Mouse (Mus musculus) myocyte (in vitro differentiated cells): ENCODE results near the gene Sprn. TPM values are rescaled to one million over a fixed set of nuclear protein-coding genes. Genes with fewer than 3 reads are reported as not detected.

Experiments
- H3K27me3 ChIP-seq: one replicate; pipeline ENCODE4 v1.6.1; 2011; ENCODE audit not compliant: control insufficient read depth, insufficient read depth, insufficient read length
- H3K36me3 ChIP-seq: one replicate; pipeline ENCODE4 v1.6.1; 2011; ENCODE audit not compliant: control insufficient read depth, insufficient read depth
- H3K4me2 ChIP-seq: one replicate; pipeline ENCODE4 v1.6.1; 2011; ENCODE audit warnings: low read depth, control low read depth
- H3K4me3 ChIP-seq: one replicate; pipeline ENCODE4 v1.5.1; 2011; ENCODE audit warnings: mild to moderate bottlenecking, control low read depth, moderate library complexity
- H3K79me2 ChIP-seq: one replicate; pipeline ENCODE4 v1.6.1; 2011; ENCODE audit not compliant: control insufficient read depth, insufficient read depth
- H3ac ChIP-seq: one replicate; pipeline ENCODE4 v1.6.1; 2011; ENCODE audit not compliant: control insufficient read depth, insufficient read length
- CEBPB ChIP-seq: IDR thresholded peaks from 2 replicates; pipeline ENCODE4 v1.6.1; 2011; ENCODE audit warnings: mild to moderate bottlenecking, moderate library complexity; ENCODE audit not compliant: poor library complexity, insufficient read depth, severe bottlenecking
- E2F4 ChIP-seq: IDR thresholded peaks from one replicate; pipeline ENCODE4 v1.6.1; 2011; ENCODE audit warnings: mild to moderate bottlenecking, control low read depth, moderate library complexity; ENCODE audit not compliant: insufficient read depth
- MAX ChIP-seq: IDR thresholded peaks from one replicate; pipeline ENCODE4 v1.6.1; 2011; ENCODE audit warnings: low read depth, mild to moderate bottlenecking, control low read depth
- MYOD1 ChIP-seq, 3 experiments: IDR thresholded peaks; one replicate each; pipeline ENCODE4 v1.6.1; 2011; ENCODE audit warnings: control low read depth in 2 of 3, low read depth in 2 of 3, mild to moderate bottlenecking in 2 of 3, moderate library complexity in 1 of 3; ENCODE audit not compliant: insufficient read length in 2 of 3, control insufficient read depth in 1 of 3
- MYOG ChIP-seq, 3 experiments: IDR thresholded peaks; one replicate each; pipeline ENCODE4 v1.6.1; 2011; ENCODE audit warnings: control low read depth in 2 of 3, low read depth in 2 of 3, mild to moderate bottlenecking in 2 of 3; ENCODE audit not compliant: insufficient read length in 2 of 3, control insufficient read depth in 1 of 3, insufficient read depth in 1 of 3
- POLR2A ChIP-seq: IDR thresholded peaks from one replicate; pipeline ENCODE4 v1.6.1; 2011; ENCODE audit warnings: low read depth, mild to moderate bottlenecking, control low read depth, moderate library complexity; ENCODE audit not compliant: insufficient read length
- POLR2AphosphoS2 ChIP-seq: IDR thresholded peaks from one replicate; pipeline ENCODE4 v1.6.1; 2011; ENCODE audit warnings: low read depth, control low read depth; ENCODE audit not compliant: insufficient read length
- REST ChIP-seq: IDR thresholded peaks from one replicate; pipeline ENCODE4 v1.6.1; 2011; ENCODE audit warnings: mild to moderate bottlenecking, control low read depth, moderate library complexity; ENCODE audit not compliant: insufficient read depth, insufficient read length
- SRF ChIP-seq: IDR thresholded peaks from one replicate; pipeline ENCODE4 v1.6.1; 2011; ENCODE audit warnings: low read depth; ENCODE audit not compliant: control insufficient read depth, insufficient read length
- TCF12 ChIP-seq: IDR thresholded peaks from one replicate; pipeline ENCODE4 v1.6.1; 2011; ENCODE audit warnings: mild to moderate bottlenecking, control low read depth; ENCODE audit not compliant: poor library complexity, insufficient read depth, severe bottlenecking
- TCF3 ChIP-seq: IDR thresholded peaks from one replicate; pipeline ENCODE4 v1.6.1; 2011; ENCODE audit warnings: low read depth, control low read depth; ENCODE audit not compliant: insufficient read length
- USF1 ChIP-seq: IDR thresholded peaks from one replicate; pipeline ENCODE4 v1.6.1; 2011; ENCODE audit warnings: low read depth, mild to moderate bottlenecking, control low read depth, moderate library complexity
- polyA plus RNA-seq: library from polyadenylated mRNA; unstranded; fragments of >200 nt; fragmentation: generic; extraction: Trizol; gene quantifications from one replicate; pipeline ENCODE4 v1.2.1, GENCODE M21; 2012; ENCODE audit warnings: missing spikeins

The Sprn gene
- polyA plus RNA-seq = not detected

- H3K27me3 ChIP-seq = peaks cover 5% of the 10 kb centered on the region
- no peak within 1 kb of the TSS for H3K4me3 ChIP-seq
- H3K36me3 ChIP-seq = no peaks in the 10 kb centered on the region
- H3K4me2 ChIP-seq = no peak within 1 kb of the TSS
- H3K79me2 ChIP-seq = no peaks in the 10 kb centered on the region
- H3ac ChIP-seq = no peak within 1 kb of the TSS
- TF ChIP-seq POLR2A (no peak), MYOD1 (IDR thresholded peaks at IDR 0.05; ENCODE audit: control insufficient read depth in 1 of 3, insufficient read length in 2 of 3, low read depth in 2 of 3) (no peak), REST (no peak), E2F4 (no peak), MYOG (IDR thresholded peaks at IDR 0.05; ENCODE audit: control insufficient read depth in 1 of 3, insufficient read depth in 1 of 3, insufficient read length in 2 of 3, low read depth in 2 of 3) (no peak), MAX (no peak), SRF (no peak), USF1 (no peak), TCF3 (no peak), POLR2AphosphoS2 (no peak), CEBPB (no peak), TCF12 (no peak)
These were observed at the start of gene Sprn for GRCm38 (mm10) chr7:140154218-140154927. Gene Sprn, minus strand, starts transcription at chr7:140154877.

GRCm38 (mm10) chr7:140201090-140201489 is 46.4 kb upstream of the Sprn start:
- H3K27me3 ChIP-seq = no peaks in the 10 kb centered on the region
- H3K79me2 ChIP-seq = no peaks in the 10 kb centered on the region
- TF ChIP-seq REST (no peak), SRF (no peak), USF1 (no peak), MAX (no peak), MYOD1 (IDR thresholded peaks at IDR 0.05; ENCODE audit: control insufficient read depth in 1 of 3, insufficient read length in 2 of 3, low read depth in 2 of 3) (no peak), TCF3 (no peak), CEBPB (no peak), TCF12 (no peak), MYOG (IDR thresholded peaks at IDR 0.05; ENCODE audit: control insufficient read depth in 1 of 3, insufficient read depth in 1 of 3, insufficient read length in 2 of 3, low read depth in 2 of 3) (no peak), POLR2AphosphoS2 (no peak), POLR2A (no peak), E2F4 (no peak)
- H3K4me3 ChIP-seq = no peak overlapping the region
- H3K36me3 ChIP-seq = no peaks in the 10 kb centered on the region
- H3ac ChIP-seq = no peak overlapping the region
- H3K4me2 ChIP-seq = no peak overlapping the region

GRCm38 (mm10) chr7:140196002-140196401 is 41.3 kb upstream of the Sprn start:
- no peak for TF ChIP-seq TCF3
- TF ChIP-seq SRF = no peak
- no peak for TF ChIP-seq MAX
- TF ChIP-seq CEBPB = no peak
- TF ChIP-seq POLR2A = no peak
- TF ChIP-seq MYOD1 (IDR thresholded peaks at IDR 0.05; ENCODE audit: control insufficient read depth in 1 of 3, insufficient read length in 2 of 3, low read depth in 2 of 3) = no peak
- no peak for TF ChIP-seq POLR2AphosphoS2
- no peak for TF ChIP-seq USF1
- Histone ChIP-seq H3K4me3 (no peak overlapping the region), H3K36me3 (no peaks in the 10 kb centered on the region), H3K79me2 (no peaks in the 10 kb centered on the region), H3K27me3 (no peaks in the 10 kb centered on the region), H3ac (no peak overlapping the region), H3K4me2 (no peak overlapping the region)

- H3K36me3 ChIP-seq = no peaks in the 10 kb centered on the region
- TF ChIP-seq SRF = no peak
- no peak for TF ChIP-seq REST
- no peak for TF ChIP-seq POLR2AphosphoS2
- TF ChIP-seq TCF3 = no peak
- TF ChIP-seq MYOD1 (IDR thresholded peaks at IDR 0.05; ENCODE audit: control insufficient read depth in 1 of 3, insufficient read length in 2 of 3, low read depth in 2 of 3) = no peak
- no peak for TF ChIP-seq TCF12
- no peak for TF ChIP-seq MYOG (IDR thresholded peaks at IDR 0.05; ENCODE audit: control insufficient read depth in 1 of 3, insufficient read depth in 1 of 3, insufficient read length in 2 of 3, low read depth in 2 of 3)
- no peak for TF ChIP-seq CEBPB
- TF ChIP-seq POLR2A = no peak
- TF ChIP-seq USF1 = no peak
- no peak for TF ChIP-seq E2F4
- no peak for TF ChIP-seq MAX
- no peak overlapping the region for H3ac ChIP-seq
- no peaks in the 10 kb centered on the region for H3K27me3 ChIP-seq
- H3K79me2 ChIP-seq = no peaks in the 10 kb centered on the region
- no peak overlapping the region for H3K4me3 ChIP-seq
- H3K4me2 ChIP-seq = no peak overlapping the region
These were observed 39.4 kb upstream of the Sprn start for GRCm38 (mm10) chr7:140194031-140194430.
